Mouse (Mus musculus): ENCODE measurements around the gene Ercc6l.
"Not testable (repeated sequence)": the region's sequence is repeated elsewhere in the genome, so short reads cannot be mapped to it uniquely, and the experiment has no call there.

Gene Ercc6l

GRCm38 (mm10) chrX:102156618-102157422 lies at the start of gene Ercc6l:
Ercc6l (minus strand) TSS chrX:102157091.
- peak; percentile 87 for DNase-seq

- DNase-seq: no peak
Observed at GRCm38 (mm10) chrX:102190840-102191239, 33.9 kb upstream of the Ercc6l start.

GRCm38 (mm10) chrX:102189581-102189980 lies 32.7 kb upstream of the Ercc6l start:
- no peak for DNase-seq

DNA sequence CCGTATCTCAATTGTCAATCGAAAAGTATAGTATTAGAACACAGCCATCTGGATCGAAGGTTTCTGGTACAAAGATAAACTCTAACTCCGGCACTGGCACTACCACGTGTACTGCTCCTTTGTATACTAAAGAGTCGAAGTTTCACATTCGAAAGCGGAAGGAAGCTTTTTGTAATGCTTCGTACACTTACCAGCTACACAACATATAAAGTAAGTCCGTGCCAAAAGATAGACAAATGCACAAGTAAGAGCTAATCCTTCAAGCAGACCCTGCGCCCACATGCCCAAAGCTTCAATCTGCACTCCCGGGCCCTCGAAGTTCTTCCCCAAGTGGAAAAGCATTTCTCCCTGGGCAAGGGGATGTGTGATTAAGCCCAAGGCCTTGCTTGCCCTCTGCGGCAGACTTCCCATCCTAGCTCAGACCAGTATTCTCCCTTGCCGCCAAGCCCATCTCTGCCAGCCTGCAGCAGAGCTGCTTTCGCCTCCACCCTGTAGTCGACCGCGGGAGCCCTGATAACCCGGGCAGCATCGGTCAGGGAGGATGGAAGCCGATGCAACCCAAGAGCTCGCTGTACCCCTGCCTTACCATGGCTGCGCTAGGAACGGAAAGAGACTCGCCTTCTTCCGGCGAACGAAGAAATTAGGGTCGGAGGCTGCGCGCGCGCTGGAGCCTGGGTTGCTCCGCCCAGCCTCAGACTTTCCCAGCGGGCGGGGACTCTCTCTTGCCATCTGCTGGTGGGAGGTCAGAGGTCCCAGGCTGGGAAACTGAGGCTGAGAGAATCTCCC lies 32.0 kb upstream of the Ercc6l start, which contains the start of gene Rps4x:
Rps4x (minus strand) TSS at position 683 of the 786 bp plus-strand sequence.
- peak; percentile 76 for DNase-seq

GRCm38 (mm10) chrX:102187023-102187699 lies 30.3 kb upstream of the Ercc6l start:
- DNase-seq: no peak

- DNase-seq: no peak
Observed at GRCm38 (mm10) chrX:102182575-102182974, 25.7 kb upstream of the Ercc6l start.

DNA sequence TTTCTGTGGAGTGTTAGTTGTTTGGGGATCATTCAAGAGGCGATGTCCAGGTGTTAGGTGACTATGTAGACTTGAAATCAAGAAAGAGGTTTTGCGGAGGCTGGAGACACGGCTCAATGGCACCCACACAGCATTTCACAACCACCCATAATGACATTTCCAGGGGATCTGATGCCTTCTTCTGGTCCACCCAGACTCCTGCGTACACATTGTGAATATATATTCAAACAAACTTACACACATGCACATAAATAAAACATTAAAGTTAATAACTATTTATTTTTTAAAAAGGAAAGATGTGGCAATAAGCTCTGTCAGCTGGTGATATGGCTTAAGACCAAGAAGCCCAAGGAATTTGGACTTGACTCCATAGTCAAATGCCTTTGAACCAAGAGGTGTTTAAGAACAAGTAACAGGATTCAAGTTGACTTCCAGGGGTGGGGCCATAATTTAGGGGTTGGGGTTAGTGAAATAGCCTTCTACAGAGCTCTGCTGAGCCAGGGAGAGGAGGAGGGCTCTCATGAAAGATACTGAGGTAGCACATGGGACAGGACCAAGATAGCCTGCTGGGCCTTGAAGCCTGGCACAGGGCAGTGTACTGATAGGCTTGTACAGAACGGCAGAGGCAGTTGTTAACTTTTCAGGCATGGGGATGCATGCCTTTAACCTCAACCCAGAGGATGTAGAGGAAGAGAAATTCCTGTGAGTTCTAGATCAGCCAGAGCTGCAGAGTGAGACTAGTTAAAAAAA lies 18.8 kb upstream of the Ercc6l start:
- DNase-seq: no peak

- DNase-seq: no peak
Observed at GRCm38 (mm10) chrX:102170900-102171299, 14.0 kb upstream of the Ercc6l start.

GRCm38 (mm10) chrX:102170135-102170534 lies 13.2 kb upstream of the Ercc6l start:
- DNase-seq: no peak

DNA sequence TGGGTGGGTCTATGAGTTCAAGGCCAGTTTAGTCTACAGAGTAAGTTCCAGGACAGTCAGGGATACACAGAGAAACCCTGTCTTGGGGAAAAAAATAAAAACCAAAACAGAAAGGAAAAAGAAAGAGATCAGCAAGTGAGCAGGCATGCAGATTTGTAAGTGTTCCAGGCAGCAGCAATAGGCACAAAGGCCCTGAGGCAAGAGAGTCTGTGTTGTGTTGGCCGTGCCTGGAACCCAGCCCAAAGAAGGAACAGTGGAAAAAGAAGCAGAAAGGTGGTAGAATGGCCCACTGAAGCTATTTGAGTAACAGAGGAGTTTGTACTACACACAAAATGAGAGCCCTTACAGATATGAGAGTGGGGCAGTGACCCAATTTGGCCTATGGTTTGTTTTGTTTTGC lies 12.8 kb upstream of the Ercc6l start:
- DNase-seq: no peak

GRCm38 (mm10) chrX:102166986-102167385 lies 10.1 kb upstream of the Ercc6l start:
- no peak for DNase-seq

- DNase-seq: no peak
Observed at GRCm38 (mm10) chrX:102166521-102166920, 9.6 kb upstream of the Ercc6l start.

- DNase-seq: no peak
Observed at GRCm38 (mm10) chrX:102163529-102163928, 6.6 kb upstream of the Ercc6l start.

DNA sequence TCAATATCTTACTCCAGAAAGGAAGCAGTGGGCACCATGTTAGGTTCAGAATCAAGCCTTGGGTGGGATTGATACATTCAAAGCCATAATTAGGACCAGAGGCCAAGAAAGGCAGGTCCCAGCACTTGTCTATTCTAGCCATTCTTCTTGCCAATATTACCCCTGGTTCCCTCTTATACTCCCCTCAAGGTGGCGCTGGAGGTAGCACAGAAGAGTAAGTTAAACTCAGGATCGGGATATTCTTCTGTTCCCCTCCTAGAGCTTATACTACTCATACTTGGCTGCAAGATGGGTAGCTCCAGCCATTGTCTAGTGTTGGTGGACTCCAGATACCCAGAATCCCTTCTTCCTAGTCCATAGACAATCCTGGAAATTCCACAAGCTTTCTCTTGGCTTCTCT lies 6.2 kb upstream of the Ercc6l start:
- no peak for DNase-seq

- DNase-seq: no peak
Observed at GRCm38 (mm10) chrX:102160528-102160927, 3.6 kb upstream of the Ercc6l start.

GRCm38 (mm10) chrX:102159778-102160177 lies 2.9 kb upstream of the Ercc6l start:
- peak; percentile 19 for DNase-seq

DNA sequence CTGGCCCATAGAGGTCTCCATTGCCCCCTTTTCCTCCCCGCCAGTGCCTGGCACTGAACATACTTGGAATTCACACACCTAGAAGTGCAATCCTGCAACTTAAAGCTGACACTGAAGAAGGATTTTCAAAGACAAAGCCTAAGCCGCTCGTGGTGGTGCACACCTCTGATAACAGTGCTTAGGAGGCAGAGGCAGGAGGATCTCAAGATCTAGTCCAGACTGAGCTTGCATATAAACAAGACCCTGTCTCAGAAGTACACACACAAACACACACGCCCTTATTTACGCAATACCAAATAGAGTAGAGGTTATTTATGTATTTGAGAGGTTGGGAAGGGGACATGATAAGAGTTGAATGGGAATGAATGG lies 516 bp upstream of the Ercc6l start:
- DNase-seq: no peak

- no peak for DNase-seq
Observed at GRCm38 (mm10) chrX:102141157-102141556, 15.7 kb downstream of the Ercc6l start.

DNA sequence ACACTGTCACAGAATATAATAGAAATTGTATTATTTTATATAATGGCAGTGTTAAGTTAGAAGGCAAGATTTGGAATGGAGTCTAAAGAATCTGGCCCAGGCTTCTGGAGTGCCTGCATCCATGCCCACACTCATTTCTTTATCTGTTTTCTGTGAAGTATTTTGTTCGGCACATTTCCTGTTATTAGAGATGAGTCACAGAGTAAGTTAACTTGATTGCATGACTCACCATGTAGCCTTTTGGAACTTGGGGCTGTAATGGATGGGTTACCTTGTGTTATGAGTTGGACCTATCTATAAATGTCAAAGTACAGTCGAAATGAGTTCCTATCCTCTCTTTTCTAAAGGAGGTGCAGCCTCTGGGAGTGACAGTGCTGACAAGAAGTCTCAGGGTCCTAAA lies 35.6 kb downstream of the Ercc6l start:
- no peak for DNase-seq

- peak; percentile 87 for DNase-seq
Observed at GRCm38 (mm10) chrX:102119042-102119864, 37.6 kb downstream of the Ercc6l start, which contains the start of gene Pin4. Pin4 (plus strand) TSS chrX:102119447.

DNA sequence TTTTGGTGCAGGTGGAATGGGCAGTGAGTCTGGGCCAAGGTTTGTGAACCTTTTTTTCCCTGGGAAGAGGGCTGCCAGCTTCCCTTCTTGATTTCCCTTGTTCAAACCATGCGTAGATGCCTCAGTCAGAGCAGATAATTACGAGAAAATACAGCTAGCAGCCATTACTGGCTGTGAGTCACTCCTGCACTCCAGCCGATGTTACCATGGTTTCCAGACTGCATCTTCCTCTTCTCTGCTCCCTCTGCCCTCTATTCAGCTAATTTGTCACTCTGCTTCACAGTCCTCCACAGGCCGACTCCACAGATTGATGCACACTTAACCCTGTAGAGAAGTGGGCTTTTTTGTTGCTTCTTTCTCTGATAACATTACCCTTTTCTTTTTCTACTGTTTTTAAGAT lies 41.2 kb downstream of the Ercc6l start:
- no peak for DNase-seq

GRCm38 (mm10) chrX:102109349-102109748 lies 47.5 kb downstream of the Ercc6l start:
- not testable (repeated sequence) for DNase-seq

Measured in right cerebral cortex, postnatal 14 days (tissue).